Mouse (Mus musculus) neural tube, postnatal 0 days (tissue): ENCODE results near the gene Zc3h12d. TPM values are rescaled to one million over a fixed set of nuclear protein-coding genes. Genes with fewer than 3 reads are reported as not detected.

Source experiments
- microRNA-seq: library from miRNA; unstranded; fragments of <30 nt; microRNA quantifications from one replicate; pipeline ENCODE4, GENCODE M21; 2016
- polyA plus RNA-seq: library from polyadenylated mRNA; unstranded; fragments of >200 nt; fragmentation: Nextera tagmentation; extraction: Ambion mirVana; gene quantifications from 2 replicates; pipeline ENCODE4 v1.2.1, GENCODE M21; 2015

Zc3h12d gene
- polyA plus RNA-seq, result 0.14 and 0.28 TPM in 2 replicates

DNA sequence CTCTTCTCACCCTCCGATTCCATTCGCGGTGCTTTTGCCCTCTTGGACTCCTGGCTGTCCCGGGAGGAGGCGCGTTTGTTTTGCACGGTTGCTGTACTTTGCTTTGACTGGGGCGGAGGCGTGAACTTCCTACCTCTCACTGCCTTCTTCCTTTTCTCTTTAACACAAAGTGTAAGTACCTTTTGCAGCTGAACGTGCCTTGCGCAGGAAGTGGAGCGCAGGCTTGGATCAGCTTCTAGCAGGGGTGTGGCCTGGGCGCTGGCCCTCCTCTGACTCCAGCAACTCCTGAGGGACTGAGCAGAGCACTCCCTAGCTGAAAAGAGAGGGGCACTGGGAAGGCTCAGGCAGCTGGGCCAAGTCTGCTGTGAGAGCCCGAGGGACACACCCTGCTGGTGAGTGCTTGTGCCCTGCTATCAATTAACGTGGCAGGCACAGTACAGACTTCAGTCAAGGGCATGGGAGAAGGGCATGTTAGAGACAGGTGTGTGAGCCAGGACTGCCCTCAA is at the start of gene Zc3h12d:
Gene Zc3h12d (plus strand): TSS at position 300 of the 506 bp plus-strand sequence.

DNA sequence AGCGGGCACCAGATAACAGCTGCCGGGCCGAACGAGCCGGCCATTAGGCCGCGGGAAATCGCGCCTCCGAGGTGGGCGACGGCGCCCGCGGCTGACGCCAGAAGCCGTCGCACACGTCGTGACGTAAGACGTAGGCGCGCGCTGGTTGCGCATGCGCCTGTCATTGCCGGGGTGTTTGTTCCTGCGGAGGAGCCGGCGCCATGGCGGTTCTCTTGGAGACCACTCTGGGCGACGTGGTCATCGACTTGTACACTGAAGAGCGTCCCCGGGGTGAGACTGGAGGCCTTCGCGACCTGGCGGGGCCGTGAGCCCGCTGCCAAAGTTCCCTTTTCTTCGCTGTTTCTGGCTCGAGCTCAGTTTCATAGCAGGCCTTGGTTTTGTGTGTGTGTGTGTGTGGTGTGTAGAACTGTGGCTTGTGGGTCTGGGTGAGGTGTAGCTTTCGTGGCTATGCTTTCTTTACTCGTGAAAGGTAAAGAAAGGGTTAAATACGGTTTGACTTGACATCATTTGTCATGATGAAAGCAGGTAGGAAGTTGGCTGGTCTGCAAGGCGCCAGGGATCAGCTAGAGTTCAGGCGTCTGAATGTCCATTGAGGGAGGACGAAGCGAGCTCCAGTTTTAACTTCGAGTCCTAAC is 39.4 kb upstream of the Zc3h12d start, which contains the start of the genes Ginm1 and Ppil4:
Gene Ginm1 (minus strand): TSS at position 74 of the 635 bp plus-strand sequence.
Gene Ppil4 (plus strand): TSS at position 141 of the 635 bp plus-strand sequence.

Small RNAs within 50 kb of the gene (microRNA-seq; reads per million reads assigned to microRNA genes)
- gene Mir5104, result not detected

Other genes starting within 250 kb of the Zc3h12d start
- 57.5 and 64.1 TPM in 2 replicates for gene Lrp11, start 242.7 kb upstream of the Zc3h12d start, polyA plus RNA-seq
- gene Nup43, start 165.0 kb upstream of the Zc3h12d start, polyA plus RNA-seq, result 20.0 and 22.0 TPM in 2 replicates
- 196 and 207 TPM in 2 replicates for gene Pcmt1, start 151.3 kb upstream of the Zc3h12d start, polyA plus RNA-seq
- gene Lats1, start 151.3 kb upstream of the Zc3h12d start, polyA plus RNA-seq, result 5.5 and 6.4 TPM in 2 replicates
- gene Katna1, start 106.5 kb upstream of the Zc3h12d start, polyA plus RNA-seq, result 17.9 and 19.5 TPM in 2 replicates
- gene Ginm1, start 39.6 kb upstream of the Zc3h12d start, polyA plus RNA-seq, result 68.8 and 82.3 TPM in 2 replicates
- 37.4 and 37.8 TPM in 2 replicates for gene Ppil4, start 39.6 kb upstream of the Zc3h12d start, polyA plus RNA-seq
- gene Tab2, start 123.8 kb downstream of the Zc3h12d start, polyA plus RNA-seq, result 13.8 and 16.9 TPM in 2 replicates